Comparison of ENCODE assay signal across 1 mouse cellular context in genomic region chr4:132514555-132515135, GRCm38 (mm10).
A peak's percentile ranks its signal among the peaks of the same experiment; 100 is the strongest.
TF ChIP-seq lines count a peak whose summit lies in the region.

No protein-coding gene starts in this region.

TF ChIP-seq in CH12.LX, 34 proteins besides CTCF, POLR2A, EP300 and RAD21 (continued from another document):
- TF ChIP-seq NRF1 (IDR thresholded peaks at IDR 0.05; ENCODE audit: low read depth, low read length) (no peak), KAT2A (IDR thresholded peaks at IDR 0.05; ENCODE audit: insufficient replicate concordance, low read length) (no peak), ZNF384 (IDR thresholded peaks at IDR 0.05; ENCODE audit: low read depth, low read length) (0 out of 2 replicates have a peak, but pooled peaks have one; percentile 2), E2F4 (IDR thresholded peaks at IDR 0.05; ENCODE audit: insufficient replicate concordance, low read depth, low read length) (no peak), CHD2 (IDR thresholded peaks at IDR 0.05; ENCODE audit: low read length) (no peak), SIN3A (IDR thresholded peaks at IDR 0.05; ENCODE audit: low read length) (0 out of 2 replicates have a peak, but pooled peaks have one; percentile 4)
